Mouse (Mus musculus) neural tube, embryonic 12.5 days (tissue): ENCODE measurements around the gene Tmem178b. TPM values are rescaled to one million over a fixed set of nuclear protein-coding genes. Genes with fewer than 3 reads are reported as not detected.

Experiments used
- ATAC-seq: fragments of 200-750 bp; cut with Nextera tagmentation; 2 replicates; pipeline ENCODE4 v1.8.0; 2017; ENCODE audit warnings: low read depth, mild to moderate bottlenecking, moderate TSS enrichment, moderate library complexity; ENCODE audit not compliant: low FRiP score
- H3K27ac ChIP-seq: fragments of 300-500 bp; sonication (generic); 2 replicates; pipeline ENCODE4 v1.5.1; 2016
- H3K27me3 ChIP-seq: fragments of 300-500 bp; sonication (generic); replicated peaks from 2 replicates; pipeline ENCODE4 v1.6.1; 2016; ENCODE audit warnings: mild to moderate bottlenecking
- H3K36me3 ChIP-seq: fragments of 300-500 bp; sonication (generic); 2 replicates; pipeline ENCODE4 v1.6.1; 2016; ENCODE audit warnings: mild to moderate bottlenecking
- H3K4me1 ChIP-seq: fragments of 300-500 bp; sonication (generic); 2 replicates; pipeline ENCODE4 v1.6.1; 2016
- H3K4me2 ChIP-seq: fragments of 300-500 bp; sonication (generic); replicated peaks from 2 replicates; pipeline ENCODE4 v1.6.1; 2016; ENCODE audit warnings: mild to moderate bottlenecking
- H3K4me3 ChIP-seq: fragments of 300-500 bp; sonication (generic); 2 replicates; pipeline ENCODE4 v1.5.1; 2016
- H3K9ac ChIP-seq: fragments of 300-500 bp; sonication (generic); 2 replicates; pipeline ENCODE4 v1.6.1; 2016; ENCODE audit warnings: mild to moderate bottlenecking
- H3K9me3 ChIP-seq: fragments of 300-500 bp; sonication (generic); 2 replicates; pipeline ENCODE4 v1.6.1; 2016; ENCODE audit warnings: mild to moderate bottlenecking
- WGBS: fragments of 180-500 bp; shearing (Covaris S2); methylation state at CpG from one replicate; pipeline ENCODE4 v1.1.7; 2016; 5-methylcytosine and 5-hydroxymethylcytosine counted together
- polyA plus RNA-seq: library from polyadenylated mRNA; unstranded; fragments of >200 nt; fragmentation: Nextera tagmentation; extraction: Ambion mirVana; gene quantifications from 2 replicates; pipeline ENCODE4 v1.2.1, GENCODE M21; 2016

The Tmem178b gene
- polyA plus RNA-seq, 1 experiment from 2014 or later: 19.5 TPM

DNA sequence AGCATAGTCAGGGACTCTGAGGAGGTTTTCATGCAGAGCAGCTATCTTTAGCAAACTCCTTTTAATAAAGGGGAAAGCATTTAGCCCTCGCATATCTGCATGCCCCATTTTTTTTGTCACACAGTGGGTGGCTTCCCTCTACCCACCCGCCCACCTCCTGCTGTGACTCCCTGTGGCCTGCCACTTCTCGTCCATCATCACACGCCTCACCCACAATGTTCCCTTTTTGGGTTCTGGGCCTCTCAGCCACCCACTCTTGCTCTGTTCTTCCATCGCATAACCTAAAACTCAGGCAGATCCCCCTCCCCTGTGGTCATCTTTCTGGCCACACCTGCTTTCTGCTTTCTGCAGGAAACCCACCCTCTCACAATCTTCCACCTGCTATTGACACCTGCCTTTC is 288.3 kb downstream of the Tmem178b start:
- Histone ChIP-seq H3K36me3 (no peaks in the 10 kb centered on the region), H3K4me3 (no peak overlapping the region), H3K9ac (no peak overlapping the region), H3K9me3 (no peaks in the 10 kb centered on the region), H3K4me1 (no peaks in the 10 kb centered on the region), H3K4me2 (no peak overlapping the region), H3K27me3 (no peaks in the 10 kb centered on the region), H3K27ac (no peak overlapping the region)
- WGBS: 88% methylated on average over 5 of the region's 5 CpGs
- no peak for ATAC-seq

DNA sequence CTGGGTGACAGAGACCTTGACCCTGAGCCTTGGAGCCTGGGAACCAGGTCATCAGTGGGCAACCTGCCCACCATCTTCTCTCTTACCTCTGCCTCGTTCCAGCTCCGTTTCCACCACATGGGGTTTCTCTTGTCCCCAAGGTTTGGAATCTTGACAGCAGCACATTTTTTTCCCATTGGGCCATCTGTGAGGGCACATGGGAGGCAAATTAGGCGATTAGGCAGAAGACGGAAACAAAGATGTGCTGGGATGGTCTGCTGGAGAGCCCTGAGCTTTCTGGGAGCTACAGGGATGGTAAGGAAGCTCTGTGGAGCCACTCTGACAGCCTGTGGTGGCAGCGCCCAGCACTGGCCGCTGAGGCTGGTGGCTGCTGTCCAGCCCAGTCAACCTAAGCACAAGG is 300.5 kb downstream of the Tmem178b start:
- ATAC-seq: no peak
- H3K4me2 ChIP-seq: no peak overlapping the region
- H3K27me3 ChIP-seq: no peaks in the 10 kb centered on the region
- no peaks in the 10 kb centered on the region for H3K4me1 ChIP-seq
- H3K36me3 ChIP-seq: no peaks in the 10 kb centered on the region
- WGBS: 78% methylated on average over 6 of the region's 6 CpGs
- H3K9ac ChIP-seq: no peak overlapping the region
- no peak overlapping the region for H3K4me3 ChIP-seq
- no peaks in the 10 kb centered on the region for H3K9me3 ChIP-seq
- no peak overlapping the region for H3K27ac ChIP-seq

DNA sequence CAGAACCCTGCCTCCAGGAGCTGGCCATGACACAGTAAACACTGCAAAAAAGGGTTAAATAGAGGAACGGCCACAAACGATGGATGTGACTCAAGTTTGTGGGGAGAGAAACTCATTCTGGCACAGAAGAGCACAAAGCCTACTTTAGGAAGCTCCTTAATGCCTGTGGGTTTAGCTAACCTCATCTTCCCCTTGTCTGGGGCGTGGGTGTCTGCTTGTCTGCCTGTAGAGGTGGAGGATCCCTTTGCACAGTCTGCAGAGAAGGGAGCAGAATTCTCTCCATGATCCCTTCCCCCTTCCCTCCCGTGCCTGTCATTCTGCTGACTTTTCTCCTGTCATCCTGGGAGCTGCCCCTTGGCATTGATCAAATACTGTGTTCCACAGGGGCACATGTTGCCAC is 304.8 kb downstream of the Tmem178b start:
- H3K4me2 ChIP-seq: no peak overlapping the region
- 74% methylated on average over 4 of the region's 4 CpGs for WGBS
- H3K27ac ChIP-seq: no peak overlapping the region
- H3K9me3 ChIP-seq: no peaks in the 10 kb centered on the region
- no peak overlapping the region for H3K4me3 ChIP-seq
- H3K36me3 ChIP-seq: no peaks in the 10 kb centered on the region
- no peak for ATAC-seq
- H3K27me3 ChIP-seq: no peaks in the 10 kb centered on the region
- no peak overlapping the region for H3K9ac ChIP-seq
- H3K4me1 ChIP-seq: no peaks in the 10 kb centered on the region

DNA sequence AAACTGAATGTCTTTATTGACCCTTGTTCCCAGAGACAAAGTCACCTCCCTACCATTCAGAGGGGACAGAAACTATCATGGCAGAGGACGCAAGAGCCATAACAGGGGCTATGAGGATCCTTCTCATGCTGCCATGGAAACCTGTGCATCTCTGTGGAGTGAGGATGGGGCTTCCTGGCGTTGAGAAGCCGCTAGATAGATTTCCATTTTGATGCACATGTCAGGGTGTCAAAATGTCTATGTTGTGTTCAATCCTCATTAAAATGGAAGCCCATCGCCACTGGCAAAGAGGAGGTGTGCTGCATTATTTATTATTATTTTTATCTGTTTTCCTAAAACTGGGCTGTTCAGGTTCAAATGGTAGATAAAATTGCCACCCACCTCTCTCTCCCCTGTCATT is 307.5 kb downstream of the Tmem178b start:
- Histone ChIP-seq H3K27ac (no peak overlapping the region), H3K27me3 (no peaks in the 10 kb centered on the region), H3K4me3 (no peak overlapping the region), H3K9ac (no peak overlapping the region), H3K4me2 (no peak overlapping the region), H3K9me3 (no peaks in the 10 kb centered on the region), H3K4me1 (no peaks in the 10 kb centered on the region), H3K36me3 (no peaks in the 10 kb centered on the region)
- 70% methylated on average over 4 of the region's 4 CpGs for whole genome bisulfite sequencing
- ATAC-seq: no peak

DNA sequence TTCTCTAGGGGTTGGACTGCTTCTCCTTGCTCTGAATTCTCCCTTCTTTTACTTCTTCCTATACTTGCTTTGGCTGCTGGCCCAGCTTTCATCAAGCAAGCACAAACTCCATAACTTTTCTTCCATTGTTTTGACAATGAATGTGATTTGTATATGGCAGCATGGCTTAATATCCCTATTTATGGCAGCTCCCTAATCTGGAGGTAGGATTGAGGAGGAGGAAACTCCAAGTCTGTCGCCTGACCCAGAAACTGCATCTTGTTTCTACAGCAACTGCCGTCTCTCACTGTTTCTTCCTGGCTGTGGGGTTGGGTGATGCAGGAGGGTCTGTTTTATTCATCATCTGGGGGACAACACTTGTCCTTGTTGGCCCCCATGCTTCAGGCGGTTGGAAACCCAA is 327.6 kb downstream of the Tmem178b start:
- H3K27me3 ChIP-seq: no peaks in the 10 kb centered on the region
- no peaks in the 10 kb centered on the region for H3K4me1 ChIP-seq
- no peak overlapping the region for H3K9ac ChIP-seq
- no peak overlapping the region for H3K27ac ChIP-seq
- no peaks in the 10 kb centered on the region for H3K36me3 ChIP-seq
- ATAC-seq: no peak
- H3K4me3 ChIP-seq: no peak overlapping the region
- H3K4me2 ChIP-seq: no peak overlapping the region
- 67% methylated on average over 3 of the region's 3 CpGs for WGBS
- H3K9me3 ChIP-seq: no peaks in the 10 kb centered on the region

DNA sequence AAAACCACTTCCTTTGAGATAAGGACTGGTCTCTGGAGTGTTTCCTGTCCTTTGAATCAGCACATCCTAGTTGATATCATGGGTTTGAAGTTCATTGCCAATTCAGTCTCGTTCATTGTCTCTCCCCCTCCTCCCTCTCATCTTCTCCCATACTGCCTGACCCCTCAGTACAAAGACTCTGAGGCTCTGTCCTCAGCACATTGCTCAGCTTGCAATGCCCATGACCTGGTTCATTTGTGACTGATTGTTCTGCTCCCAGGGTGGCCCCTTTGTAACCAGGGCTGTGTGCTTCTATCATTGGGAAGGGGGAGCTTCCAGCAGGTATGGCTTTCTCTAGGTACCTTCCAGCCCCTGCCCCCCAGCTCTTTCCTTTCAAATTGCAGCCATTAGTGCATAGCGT is 329.5 kb downstream of the Tmem178b start:
- Histone ChIP-seq H3K27ac (no peak overlapping the region), H3K4me2 (no peak overlapping the region), H3K9ac (no peak overlapping the region), H3K27me3 (no peaks in the 10 kb centered on the region), H3K4me1 (no peaks in the 10 kb centered on the region), H3K9me3 (no peaks in the 10 kb centered on the region), H3K4me3 (no peak overlapping the region), H3K36me3 (no peaks in the 10 kb centered on the region)
- no peak for ATAC-seq
- WGBS: 40% methylated on average over 2 of the region's 2 CpGs

DNA sequence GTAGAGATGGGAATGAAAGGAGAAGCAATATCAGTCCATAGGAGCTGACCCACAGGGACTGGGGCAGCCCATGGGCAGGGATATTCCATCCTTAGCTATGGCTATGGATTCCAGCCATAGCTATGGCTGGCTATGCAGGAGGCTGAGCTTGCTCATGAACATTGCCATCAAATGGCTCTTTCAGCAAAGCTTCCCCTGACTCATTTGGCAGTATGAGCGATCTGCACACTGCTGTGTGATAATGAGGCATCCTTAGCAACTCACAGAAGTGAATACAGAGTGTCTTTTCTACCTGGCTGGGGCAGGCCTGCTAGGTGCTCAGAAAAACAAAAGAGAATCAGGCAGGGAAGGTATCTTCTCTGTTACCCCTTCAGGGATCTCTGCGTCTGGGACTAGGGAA is 332.3 kb downstream of the Tmem178b start:
- no peak for ATAC-seq
- WGBS: 75% methylated on average over 2 of the region's 2 CpGs

DNA sequence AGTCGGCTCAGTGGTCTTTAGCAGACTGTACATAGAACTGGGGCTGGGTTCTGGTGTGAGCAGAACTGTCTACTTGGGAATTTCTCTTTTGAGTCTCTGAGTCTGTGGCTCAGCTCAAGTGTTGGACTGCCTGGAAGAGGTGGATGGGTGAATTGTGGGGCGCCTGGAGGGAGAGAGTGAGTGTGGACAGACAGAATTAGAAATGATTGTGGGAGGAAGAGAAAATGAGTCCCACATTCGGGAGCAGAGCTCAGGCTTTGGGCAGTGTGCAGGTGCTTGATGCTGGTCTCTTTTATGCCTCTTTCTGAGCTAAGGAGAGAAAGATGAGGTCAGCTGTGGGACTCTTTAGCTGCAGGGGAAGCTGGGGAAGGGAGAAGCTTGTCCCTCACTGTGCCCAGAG is 334.9 kb downstream of the Tmem178b start:
- no peaks in the 10 kb centered on the region for H3K4me1 ChIP-seq
- H3K4me2 ChIP-seq: no peak overlapping the region
- no peak overlapping the region for H3K9ac ChIP-seq
- H3K9me3 ChIP-seq: no peaks in the 10 kb centered on the region
- no peaks in the 10 kb centered on the region for H3K36me3 ChIP-seq
- H3K27me3 ChIP-seq: no peaks in the 10 kb centered on the region
- H3K27ac ChIP-seq: no peak overlapping the region
- 79% methylated on average over 3 of the region's 3 CpGs for WGBS
- no peak overlapping the region for H3K4me3 ChIP-seq
- no peak for ATAC-seq

More for the DNA sequence above, 332.3 kb downstream of the Tmem178b start:
- no peak overlapping the region for H3K9ac ChIP-seq
- no peak overlapping the region for H3K4me3 ChIP-seq
- H3K27me3 ChIP-seq: no peaks in the 10 kb centered on the region
- no peaks in the 10 kb centered on the region for H3K36me3 ChIP-seq
- H3K4me2 ChIP-seq: no peak overlapping the region
- H3K27ac ChIP-seq: no peak overlapping the region
- H3K9me3 ChIP-seq: no peaks in the 10 kb centered on the region
- no peaks in the 10 kb centered on the region for H3K4me1 ChIP-seq

DNA sequence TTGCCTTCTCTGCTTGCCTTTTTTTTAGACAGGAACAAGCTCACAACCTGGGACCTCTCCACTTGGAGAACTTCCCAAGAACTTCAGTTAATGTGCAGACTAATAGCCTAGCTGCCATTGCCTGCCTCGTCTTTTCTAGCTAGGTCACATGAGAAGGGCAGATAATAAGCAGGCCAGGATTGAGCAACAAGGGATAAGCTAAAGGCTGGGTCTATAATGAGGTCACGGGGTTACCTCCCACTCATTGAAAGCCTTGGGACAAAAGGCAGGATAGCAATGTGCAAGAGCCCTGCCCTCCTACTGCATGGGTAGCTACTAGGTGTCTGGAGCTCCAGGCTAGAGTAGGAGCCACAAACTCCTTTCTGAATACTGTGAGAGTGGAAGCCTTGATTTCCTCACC is 336.1 kb downstream of the Tmem178b start:
- ATAC-seq: no peak
- Histone ChIP-seq H3K27me3 (no peaks in the 10 kb centered on the region), H3K36me3 (no peaks in the 10 kb centered on the region), H3K27ac (no peak overlapping the region), H3K9ac (no peak overlapping the region), H3K4me3 (no peak overlapping the region), H3K9me3 (no peaks in the 10 kb centered on the region), H3K4me1 (no peaks in the 10 kb centered on the region), H3K4me2 (no peak overlapping the region)
- WGBS: 52% methylated on average over 2 of the region's 2 CpGs

DNA sequence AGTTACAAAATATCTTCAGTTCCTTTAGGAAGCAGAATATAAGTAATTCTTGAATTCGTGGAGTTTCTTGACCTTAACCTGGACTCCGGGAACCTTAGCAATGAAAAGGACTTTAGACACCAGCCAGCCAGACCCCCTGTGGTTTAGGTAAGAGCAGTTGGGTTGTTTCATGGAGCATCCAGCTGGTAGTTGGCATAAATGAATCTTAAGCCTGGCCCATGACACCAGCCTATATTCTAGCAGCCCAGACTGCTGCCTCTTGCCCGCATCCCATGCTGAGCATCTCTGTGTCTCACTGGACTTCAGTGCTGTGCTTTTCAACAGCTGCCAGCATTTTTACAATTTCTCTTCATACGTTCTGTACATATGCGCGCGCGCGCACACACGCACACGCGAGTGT is 344.1 kb downstream of the Tmem178b start:
- WGBS: 93% methylated on average over 12 of the region's 12 CpGs
- no peaks in the 10 kb centered on the region for H3K27me3 ChIP-seq

DNA sequence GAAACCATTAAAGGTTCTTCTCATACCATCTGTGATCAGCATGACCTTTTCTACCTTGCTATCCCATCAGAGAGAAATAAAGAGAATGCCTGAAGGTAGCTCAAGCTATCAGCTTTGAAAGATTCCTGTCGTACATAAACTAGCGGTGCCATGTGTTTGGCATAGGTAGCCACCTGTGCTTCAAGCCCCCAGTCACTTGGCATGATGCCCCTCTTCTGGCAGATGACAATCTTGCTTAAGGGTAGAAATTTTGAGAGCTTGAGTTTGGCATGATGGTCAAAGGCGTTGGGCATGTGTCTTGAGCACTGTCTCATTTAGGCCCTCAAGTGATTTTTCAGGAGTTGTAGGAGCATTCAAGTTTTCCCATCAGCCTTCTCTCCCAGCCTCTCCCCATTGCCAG is 344.6 kb downstream of the Tmem178b start:
- Histone ChIP-seq H3K36me3 (no peaks in the 10 kb centered on the region), H3K27ac (no peak overlapping the region), H3K27me3 (no peaks in the 10 kb centered on the region), H3K9me3 (no peaks in the 10 kb centered on the region), H3K9ac (no peak overlapping the region), H3K4me2 (no peak overlapping the region), H3K4me3 (no peak overlapping the region), H3K4me1 (no peaks in the 10 kb centered on the region)
- no peak for ATAC-seq
- WGBS: 91% methylated on average over 3 of the region's 3 CpGs

More for the DNA sequence above, 344.1 kb downstream of the Tmem178b start:
- Histone ChIP-seq H3K27ac (no peak overlapping the region), H3K4me3 (no peak overlapping the region), H3K36me3 (no peaks in the 10 kb centered on the region), H3K9ac (no peak overlapping the region), H3K4me2 (no peak overlapping the region), H3K9me3 (no peaks in the 10 kb centered on the region), H3K4me1 (no peaks in the 10 kb centered on the region)
- no peak for ATAC-seq

DNA sequence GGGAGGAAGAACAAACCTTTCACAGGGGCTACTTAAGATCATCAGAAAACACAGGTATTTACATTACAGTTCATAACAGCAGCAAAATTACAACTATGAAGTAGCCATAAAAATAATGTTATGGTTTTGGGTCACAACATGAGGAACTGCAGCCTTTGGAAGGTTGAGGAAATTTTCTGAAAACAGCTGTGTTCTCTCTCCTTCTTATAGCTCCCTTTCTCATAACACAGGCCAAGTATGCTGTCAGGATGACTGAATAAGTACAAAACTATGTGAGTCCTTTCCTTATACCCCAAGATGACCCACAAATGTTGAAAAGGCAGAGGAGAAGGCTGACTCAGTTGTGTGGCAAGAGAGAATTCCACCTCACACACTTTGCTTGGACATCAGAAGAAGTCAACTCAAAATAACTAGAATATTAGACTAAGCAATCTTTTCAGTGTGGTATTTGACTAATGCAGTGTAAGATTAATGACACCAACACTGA is 347.6 kb downstream of the Tmem178b start:
- ATAC-seq: no peak
- Histone ChIP-seq H3K27me3 (no peaks in the 10 kb centered on the region), H3K4me3 (no peak overlapping the region), H3K9me3 (no peaks in the 10 kb centered on the region), H3K9ac (no peak overlapping the region), H3K4me2 (no peak overlapping the region), H3K27ac (no peak overlapping the region), H3K36me3 (no peaks in the 10 kb centered on the region), H3K4me1 (no peaks in the 10 kb centered on the region)

DNA sequence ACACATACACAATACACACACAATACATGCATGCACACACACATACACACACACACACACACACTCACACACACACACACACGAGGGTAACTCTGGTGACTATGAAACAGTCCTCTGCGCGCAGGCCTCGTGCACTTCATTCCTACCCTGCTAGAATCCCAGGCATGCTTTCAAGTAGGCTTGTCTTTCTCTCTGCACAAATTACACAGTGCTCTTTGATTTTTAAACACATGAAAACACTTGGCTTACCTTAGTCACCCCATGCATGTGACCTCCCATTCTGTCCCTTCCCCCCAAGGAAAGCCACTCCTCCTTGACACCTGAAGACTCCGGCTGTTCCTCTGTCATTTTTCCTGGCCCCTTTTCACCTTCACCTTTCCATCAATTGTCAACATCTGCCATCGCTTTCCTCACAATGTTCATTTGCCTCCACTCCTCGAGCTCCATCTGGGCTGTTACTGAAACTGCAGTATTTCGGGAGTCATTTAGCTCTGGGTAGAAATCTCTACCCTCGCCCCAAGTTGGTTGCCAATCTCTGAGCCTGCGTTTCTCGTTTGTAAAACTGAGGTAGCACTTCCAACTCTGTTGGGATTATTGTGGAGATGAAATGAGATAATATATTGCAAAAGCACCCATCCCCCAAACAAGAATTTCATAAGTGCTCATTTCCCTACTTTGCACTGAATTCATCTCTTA is 352.7 kb downstream of the Tmem178b start:
- H3K9me3 ChIP-seq: no peaks in the 10 kb centered on the region

More for the DNA sequence above, 352.7 kb downstream of the Tmem178b start:
- 88% methylated on average over 11 of the region's 11 CpGs for WGBS
- Histone ChIP-seq H3K27ac (no peak overlapping the region), H3K4me2 (no peak overlapping the region), H3K9ac (no peak overlapping the region), H3K27me3 (no peaks in the 10 kb centered on the region), H3K36me3 (no peaks in the 10 kb centered on the region), H3K4me1 (no peaks in the 10 kb centered on the region), H3K4me3 (no peak overlapping the region)
- no peak for ATAC-seq
